Mouse (Mus musculus) kidney, postnatal 25 days (tissue): ENCODE results near the gene Gorab.

Experiments used
- DNase-seq, 2 experiments: peaks; one replicate each; pipeline ENCODE4 v3.0.0; 2021; ENCODE audit warnings: mixed read lengths in 2 of 2

The Gorab gene

GRCm38 (mm10) chr1:163403498-163404126 is at the start of gene Gorab:
Gorab (minus strand) TSS chr1:163403669.
- DNase-seq = peak; percentile 96 to 97

DNA sequence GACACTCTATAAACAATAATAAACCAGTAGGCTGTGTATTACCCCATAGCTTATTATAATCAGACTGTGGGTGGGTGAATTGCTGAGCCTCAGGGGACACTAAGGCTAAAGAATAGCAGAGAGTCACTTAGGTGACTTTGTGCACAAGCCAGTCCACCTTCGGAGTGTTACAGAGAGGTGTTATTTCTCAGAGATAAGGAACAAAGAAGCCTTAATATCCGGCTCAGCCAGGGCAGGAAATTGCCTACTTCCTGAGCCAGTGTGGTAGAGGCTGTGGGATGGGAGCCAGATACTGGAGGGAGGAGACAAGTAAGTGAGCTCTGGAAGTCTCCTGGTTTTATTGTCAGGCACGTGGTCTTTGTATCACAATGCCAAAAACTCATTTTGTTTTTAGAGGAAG is 40.4 kb upstream of the Gorab start:
- DNase-seq = peak; percentile 45 to 62

DNA sequence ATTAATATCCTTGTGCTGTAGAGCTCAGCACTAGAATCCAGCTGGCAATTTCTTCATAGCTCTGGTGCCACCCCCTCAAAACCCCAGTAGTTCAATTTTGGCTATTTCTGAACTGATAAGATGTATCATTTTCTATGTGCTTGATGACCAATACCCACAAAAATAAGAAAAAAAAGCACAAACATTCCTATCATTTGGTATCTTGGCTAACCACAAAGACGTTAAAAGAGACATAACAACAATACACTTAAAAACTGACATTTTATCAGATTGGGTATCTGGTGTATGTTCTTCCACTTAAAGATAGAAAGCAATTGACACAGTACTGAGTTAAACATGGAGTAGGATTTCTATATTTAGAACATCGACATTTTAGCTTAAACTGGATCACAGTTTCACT is 35.5 kb upstream of the Gorab start:
- no peak for DNase-seq

DNA sequence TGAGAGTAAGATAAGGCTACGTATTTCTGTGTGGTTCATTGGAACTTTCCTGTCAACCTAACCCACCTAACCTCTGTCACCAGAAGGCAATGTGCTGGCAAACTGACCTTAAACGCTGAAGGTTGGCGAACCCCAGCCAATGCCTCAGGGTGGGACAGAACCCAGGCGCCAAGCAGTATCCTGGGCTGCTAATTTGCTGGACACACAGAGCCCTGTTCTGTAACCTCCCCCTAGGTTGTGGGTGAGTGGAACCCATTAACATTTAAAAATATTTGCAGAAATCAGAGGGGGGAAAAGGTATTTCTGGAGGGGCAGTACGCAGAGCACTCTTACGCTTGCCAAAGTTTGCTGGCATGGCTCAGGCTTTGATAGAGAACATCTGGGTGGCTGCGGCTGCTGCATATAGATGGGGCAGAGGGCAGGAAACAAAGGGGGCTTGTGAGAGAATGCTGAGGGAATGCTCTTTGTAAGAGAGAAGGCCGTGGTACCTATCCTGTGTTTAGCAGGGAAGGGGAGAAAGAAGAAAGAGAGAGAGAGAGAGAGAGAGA is 20.1 kb upstream of the Gorab start:
- no peak for DNase-seq

DNA sequence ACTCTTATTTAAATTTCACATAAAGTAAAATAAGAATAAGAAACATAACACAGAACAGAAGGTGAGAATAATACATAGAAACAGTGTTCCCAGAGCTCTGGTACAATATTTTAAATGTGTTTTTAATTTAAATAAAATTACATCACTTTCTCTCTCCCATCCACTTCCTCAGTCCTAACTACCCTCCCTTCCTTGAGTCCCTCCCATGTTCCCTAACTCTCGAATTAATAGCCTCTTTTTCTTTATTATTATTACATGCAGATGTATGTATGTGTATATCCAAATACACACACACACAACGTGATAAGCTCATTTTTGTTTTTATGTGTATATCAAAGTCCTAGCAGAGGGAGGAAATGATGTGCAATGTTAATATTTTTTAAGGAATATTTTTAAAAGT is 13.7 kb upstream of the Gorab start:
- no peak for DNase-seq

- DNase-seq = no peak
Measured at GRCm38 (mm10) chr1:163414200-163414599, 10.7 kb upstream of the Gorab start.

GRCm38 (mm10) chr1:163406203-163406602 is 2.7 kb upstream of the Gorab start:
- DNase-seq = no peak

DNA sequence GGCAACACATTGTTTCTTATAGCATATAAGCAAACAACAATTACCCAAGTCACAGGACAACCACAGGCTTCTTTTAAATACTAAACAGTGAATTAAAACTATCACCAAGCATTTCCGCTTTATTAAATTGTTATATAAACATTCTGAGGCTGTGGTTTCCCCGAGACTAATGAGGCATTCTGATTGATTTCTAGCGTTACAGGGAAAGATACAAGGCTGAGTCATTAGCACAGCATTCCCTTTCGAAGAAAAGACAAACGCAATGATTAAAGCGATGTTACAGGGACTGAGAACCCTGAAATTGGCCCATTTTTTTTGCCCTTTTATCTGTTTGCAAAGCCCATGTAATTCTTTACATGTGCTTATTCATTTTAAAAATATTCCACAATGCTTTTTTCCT is 12.1 kb downstream of the Gorab start:
- DNase-seq = no peak

DNA sequence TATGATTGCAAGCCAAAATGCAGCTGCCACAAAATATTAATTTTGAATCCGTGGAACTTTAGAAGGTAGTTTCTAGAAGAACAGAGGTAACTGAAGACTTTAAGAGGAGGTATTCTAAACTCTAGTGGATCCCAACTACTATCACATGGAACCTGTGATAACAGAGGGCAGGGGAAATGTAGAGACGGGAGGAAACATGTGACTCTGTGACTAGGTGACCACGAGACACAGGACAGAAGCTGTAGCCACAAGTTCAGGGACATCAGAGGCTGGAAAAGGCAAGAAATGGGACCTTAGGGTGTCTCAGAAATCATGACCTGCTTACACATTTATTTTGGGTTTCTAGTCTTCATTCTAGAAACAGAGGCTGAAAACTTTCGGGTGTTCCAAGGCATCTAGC is 13.4 kb downstream of the Gorab start:
- DNase-seq = no peak

- DNase-seq = no peak
Measured at GRCm38 (mm10) chr1:163386196-163386595, 17.3 kb downstream of the Gorab start.

DNA sequence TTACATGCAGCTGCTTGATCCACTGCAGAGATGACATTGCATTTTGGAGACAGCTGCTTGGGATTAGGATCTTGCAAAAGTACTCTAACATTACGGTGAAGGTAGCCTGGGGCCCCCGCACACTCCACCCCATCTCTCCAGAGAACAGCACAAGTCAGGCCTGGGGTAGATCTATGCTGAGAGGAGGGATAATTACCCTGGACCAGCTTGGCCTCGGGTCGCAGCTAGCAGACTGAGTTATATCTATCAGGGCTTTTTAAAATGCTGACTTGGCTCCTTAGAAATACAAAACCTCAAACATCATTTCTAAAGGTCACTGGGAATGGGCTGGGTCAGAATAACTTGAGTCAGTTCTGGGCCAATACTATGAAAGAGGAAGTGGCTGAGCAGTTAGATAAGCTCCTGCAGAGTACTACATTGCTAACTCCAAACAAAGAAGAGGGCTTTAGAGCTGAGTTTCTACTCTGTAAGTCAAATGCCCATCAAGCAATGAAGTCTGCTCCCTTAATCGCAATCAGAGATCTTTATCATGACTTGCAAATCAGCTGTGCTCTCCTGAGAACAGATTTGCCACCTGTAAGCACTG is 19.9 kb downstream of the Gorab start:
- no peak for DNase-seq

- no peak for DNase-seq
Measured at GRCm38 (mm10) chr1:163382048-163382719, 21.3 kb downstream of the Gorab start.

DNA sequence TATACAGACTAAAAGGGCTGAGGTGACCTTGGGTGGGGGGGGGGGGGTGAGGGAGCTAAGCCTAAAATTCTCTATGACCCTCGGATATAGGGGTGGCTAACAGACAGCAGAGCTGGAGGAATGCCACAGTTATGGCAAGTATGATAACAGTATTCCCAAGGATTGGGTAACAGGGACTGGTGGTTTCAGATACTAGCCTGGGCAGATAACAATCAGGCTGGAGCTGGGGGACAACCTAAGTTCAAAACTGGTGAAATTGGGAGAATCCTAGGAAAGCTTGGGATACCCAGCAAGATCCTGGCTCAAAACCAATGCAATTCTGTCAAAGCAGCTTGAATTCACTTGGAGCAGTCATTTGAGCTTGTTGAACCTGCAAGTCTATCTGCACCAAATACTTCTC is 22.9 kb downstream of the Gorab start:
- no peak for DNase-seq

GRCm38 (mm10) chr1:163380072-163380471 is 23.4 kb downstream of the Gorab start:
- DNase-seq = no peak

DNA sequence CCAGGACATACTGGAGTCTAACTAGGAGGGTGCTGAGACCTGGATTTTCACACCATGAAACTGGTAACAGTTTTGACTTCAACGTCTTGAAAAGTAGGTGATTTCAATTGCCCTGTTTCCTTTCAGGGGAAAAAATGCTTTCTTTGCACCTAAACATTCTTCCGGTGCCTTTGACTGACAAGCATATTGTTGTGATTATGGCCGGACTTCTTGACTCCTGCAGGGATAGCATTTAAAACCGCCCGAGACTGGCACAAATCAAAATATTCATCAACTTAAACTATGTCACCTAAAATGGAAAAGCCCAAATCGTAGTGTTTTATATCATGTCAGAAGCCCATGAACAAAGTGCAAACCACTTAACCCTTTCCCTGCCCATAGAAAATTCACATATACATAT is 25.5 kb downstream of the Gorab start:
- no peak for DNase-seq

DNA sequence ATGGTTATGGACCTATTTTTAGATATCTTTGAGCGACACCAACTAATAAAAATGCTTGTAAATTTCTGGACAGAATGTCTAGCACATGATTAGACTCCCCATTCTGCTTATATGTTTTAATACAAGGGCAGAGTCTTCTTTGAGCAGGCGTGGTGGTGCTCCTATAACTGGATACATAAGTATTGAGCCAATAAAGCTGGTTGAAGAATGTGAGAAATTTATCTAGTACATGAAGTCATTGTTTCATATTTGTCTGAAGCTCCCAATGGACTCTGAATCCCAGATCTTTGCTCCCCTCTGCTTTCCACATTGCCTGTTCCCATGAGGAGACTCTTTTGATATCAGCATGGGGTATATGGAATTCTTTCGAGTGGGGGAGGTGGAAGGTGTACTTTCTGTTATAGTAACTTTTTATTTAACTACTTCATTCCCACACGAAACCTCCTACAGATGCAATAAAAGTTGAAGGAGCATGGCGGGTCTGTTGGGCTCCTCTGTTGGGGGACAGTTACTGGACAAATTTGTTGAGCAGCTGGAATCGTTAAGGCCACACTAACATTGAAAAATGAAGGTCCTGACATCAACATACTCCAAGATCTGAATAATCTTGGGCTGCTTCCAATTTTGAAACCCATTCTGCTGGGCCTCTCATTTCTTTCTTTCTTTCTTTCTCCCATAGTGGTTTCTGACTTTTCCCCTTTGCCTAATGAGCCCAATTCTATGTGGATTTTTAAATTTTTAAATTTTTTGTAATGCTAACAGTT is 26.5 kb downstream of the Gorab start:
- no peak for DNase-seq

- no peak for DNase-seq
Measured at GRCm38 (mm10) chr1:163374455-163374854, 29.0 kb downstream of the Gorab start.

- DNase-seq = no peak
Measured at GRCm38 (mm10) chr1:163362202-163362601, 41.3 kb downstream of the Gorab start.

DNA sequence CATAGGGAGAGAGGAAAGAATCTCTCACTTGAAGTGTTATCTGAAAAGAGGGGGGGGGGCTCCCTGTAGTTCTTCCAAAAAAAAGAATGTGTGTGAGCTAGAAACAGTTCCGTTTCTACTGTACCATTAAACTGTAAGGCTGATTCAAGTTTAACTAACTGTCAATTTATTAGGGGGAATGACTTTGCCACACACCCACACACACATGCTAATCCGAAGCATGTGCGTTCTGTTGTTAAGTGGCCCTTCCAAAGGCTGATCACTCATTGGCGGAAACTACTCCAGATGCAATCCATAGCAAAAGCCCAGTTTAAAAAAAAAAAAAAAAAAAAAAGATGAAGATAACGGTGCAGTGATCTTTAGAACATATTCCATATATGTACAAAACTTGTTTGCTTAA is 42.1 kb downstream of the Gorab start:
- DNase-seq = no peak

- DNase-seq = no peak
Measured at GRCm38 (mm10) chr1:163360796-163361195, 42.7 kb downstream of the Gorab start.

DNA sequence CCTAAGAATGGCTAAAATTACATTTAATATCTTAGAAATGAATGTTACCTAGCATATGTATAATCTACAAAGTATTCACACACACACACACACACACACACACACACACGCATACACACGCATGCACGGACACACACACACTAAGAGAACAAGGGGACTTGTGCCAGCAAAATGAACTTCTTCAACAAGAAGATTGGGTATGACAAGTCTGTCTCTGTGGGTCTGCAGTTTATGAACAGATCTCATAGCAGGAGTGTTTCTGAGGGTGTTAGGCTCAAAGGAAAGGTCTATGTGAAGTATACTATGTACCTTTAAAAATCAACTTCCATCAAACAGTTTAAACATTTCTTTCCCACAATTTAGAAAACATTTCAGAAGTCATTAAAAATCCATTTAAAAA is 43.9 kb downstream of the Gorab start:
- no peak for DNase-seq

- DNase-seq = no peak
Measured at GRCm38 (mm10) chr1:163358165-163358564, 45.3 kb downstream of the Gorab start.

- DNase-seq = no peak
Measured at GRCm38 (mm10) chr1:163357733-163358132, 45.7 kb downstream of the Gorab start.
